Mouse (Mus musculus) ES-Bruce4 (cell line): ENCODE data around the gene Chaf1b.

Source experiments
- CTCF ChIP-seq: IDR thresholded peaks from one replicate; pipeline ENCODE4 v1.8.1; 2011; ENCODE audit warnings: low read depth, low read length
- EP300 ChIP-seq: IDR thresholded peaks from 2 replicates; pipeline ENCODE4 v1.6.1; 2011; ENCODE audit warnings: low read depth, low read length; ENCODE audit not compliant: insufficient read depth

DNA sequence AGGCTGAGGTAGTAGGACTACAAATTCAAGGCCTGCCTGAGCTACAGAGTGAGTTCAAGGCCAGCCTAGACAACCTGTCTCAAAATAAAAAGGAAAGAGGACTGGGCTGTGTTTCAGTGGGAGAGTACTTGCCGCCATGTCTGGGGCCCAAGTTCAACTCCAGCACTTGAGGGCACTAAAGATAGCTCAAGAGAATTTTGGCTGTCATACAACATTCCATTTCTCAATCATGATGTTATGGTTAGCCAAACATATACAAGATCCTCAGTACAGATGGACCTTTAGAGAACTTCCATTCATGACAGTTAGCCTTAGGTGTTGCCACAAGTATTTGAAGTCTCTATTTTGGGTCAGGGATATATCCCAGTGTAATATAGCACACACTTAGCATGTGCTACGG, 49.6 kb upstream of the Chaf1b start:
- no peak for TF ChIP-seq CTCF
- TF ChIP-seq EP300 = no peak
